Mouse (Mus musculus) thymus, adult 2 months (tissue): ENCODE results near the gene Ubiad1.

Source experiments
- CTCF ChIP-seq: fragments of 200-500 bp; IDR thresholded peaks from 2 replicates; pipeline ENCODE4 v1.5.1; 2012; ENCODE audit warnings: mild to moderate bottlenecking, control low read depth, low read length, moderate library complexity, borderline replicate concordance; ENCODE audit not compliant: control insufficient read depth, poor library complexity, insufficient read depth; ENCODE audit errors: extremely low read depth
- POLR2A ChIP-seq: fragments of 200-500 bp; IDR thresholded peaks from 2 replicates; pipeline ENCODE4 v1.6.1; 2012; ENCODE audit warnings: mild to moderate bottlenecking, low read length, control low read depth, moderate library complexity; ENCODE audit not compliant: control insufficient read depth, poor library complexity, insufficient read depth; ENCODE audit errors: extremely low read depth

- no peak for TF ChIP-seq POLR2A
- TF ChIP-seq CTCF: no peak
These were observed 46.9 kb upstream of the Ubiad1 start for GRCm38 (mm10) chr4:148491448-148491847.
